Mouse (Mus musculus) liver, adult 2 months (tissue): Measurements from ENCODE around the gene Epb41l4b.

Experiments
- CTCF ChIP-seq: fragments of 200-500 bp; IDR thresholded peaks from 2 replicates; pipeline ENCODE4 v1.5.1; 2011; ENCODE audit warnings: low read depth, low read length, control low read depth
- POLR2A ChIP-seq: fragments of 200-500 bp; IDR thresholded peaks from 2 replicates; pipeline ENCODE4 v1.6.1; 2011; ENCODE audit warnings: low read length, control low read depth; ENCODE audit not compliant: insufficient read depth; ENCODE audit errors: extremely low read depth

- TF ChIP-seq CTCF (no peak), POLR2A (no peak)
Measured at GRCm38 (mm10) chr4:57131839-57132238, 11.4 kb downstream of the Epb41l4b start.
